ENCODE assay signal across 16 mouse cellular contexts in the genomic region with DNA sequence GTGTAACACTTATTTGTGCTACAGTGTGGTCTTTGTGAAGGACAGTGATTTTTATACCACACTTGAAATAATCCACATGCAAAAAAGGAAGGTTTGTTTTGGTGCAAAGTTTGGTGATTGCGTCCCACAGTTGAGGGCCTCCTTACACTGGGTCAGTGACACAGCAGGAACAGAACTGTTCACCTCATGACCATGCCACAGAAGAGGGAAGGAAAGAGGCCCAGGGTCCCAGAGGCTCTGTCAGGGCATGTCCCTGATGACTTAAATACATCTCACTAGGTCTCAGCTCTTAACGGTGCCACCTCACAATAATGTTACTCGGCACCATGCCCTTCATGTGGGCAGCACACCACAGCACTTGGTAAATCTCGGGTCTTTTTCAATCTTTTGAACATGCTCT.
"Had no signal": no experiment of that assay in that cellular context is flagged by ENCODE, and none has a peak within 500 bp of the region (broad histone marks: within the 10 kb centered on the region; RNA-seq: fewer than 3 reads in every experiment).

No protein-coding gene starts in this region.

- DNase-seq: lung, adult 18-20 months; lung, embryonic 14.5 days; lung, postnatal 10 days; lung, postnatal 4 days; midbrain, embryonic 14.5 days; retina, postnatal 1 day; right cerebral cortex, adult 18-20 months; right cerebral cortex, postnatal 25 days; right cerebral cortex, postnatal 4 days; spleen, adult 18-20 months; thymus, adult 18-20 months; thymus, postnatal 14 days; thymus, postnatal 36 days had no signal

- H3K9ac ChIP-seq: lung, embryonic 14.5 days; midbrain, embryonic 12.5 days; neural tube, embryonic 12.5 days had no signal

- H3K4me3 ChIP-seq: midbrain, embryonic 10.5 days; midbrain, embryonic 12.5 days; neural tube, embryonic 12.5 days had no signal

- H3K4me1 ChIP-seq: midbrain, embryonic 12.5 days had no signal

- H3K27ac ChIP-seq: midbrain, embryonic 10.5 days; midbrain, embryonic 12.5 days; neural tube, embryonic 12.5 days had no signal

- H3K27me3 ChIP-seq: neural tube, embryonic 12.5 days had no signal

- H3K9me3 ChIP-seq: midbrain, embryonic 10.5 days; midbrain, embryonic 12.5 days; neural tube, embryonic 12.5 days had no signal

- H3K4me2 ChIP-seq: lung, embryonic 14.5 days; midbrain, embryonic 12.5 days; neural tube, embryonic 12.5 days had no signal
